Mouse (Mus musculus) embryonic facial prominence, embryonic 11.5 days (tissue): ENCODE measurements around the gene Ankrd44. TPM values are rescaled to one million over a fixed set of nuclear protein-coding genes. Genes with fewer than 3 reads are reported as not detected.

Source experiments
- ATAC-seq: fragments of 200-750 bp; cut with Nextera tagmentation; replicated peaks from 2 replicates; pipeline ENCODE4 v1.8.0; 2017; ENCODE audit warnings: low read depth; ENCODE audit not compliant: insufficient number of reproducible peaks, low FRiP score, low TSS enrichment
- DNase-seq: peaks from one replicate; pipeline ENCODE4 v3.0.0-alpha.2; 2015; ENCODE audit warnings: low spot score
- H3K27ac ChIP-seq: fragments of 300-500 bp; sonication (generic); replicated peaks from 2 replicates; pipeline ENCODE4 v1.5.1; 2014; ENCODE audit warnings: mild to moderate bottlenecking, low read depth, low read length, control low read depth
- H3K27me3 ChIP-seq: fragments of 300-500 bp; sonication (generic); 2 replicates; pipeline ENCODE4 v1.6.1; 2014; ENCODE audit warnings: mild to moderate bottlenecking, low read length, moderate library complexity, mixed read lengths; ENCODE audit not compliant: control insufficient read depth, insufficient read depth
- H3K36me3 ChIP-seq: fragments of 300-500 bp; sonication (generic); replicated peaks from 2 replicates; pipeline ENCODE4 v1.6.1; 2014; ENCODE audit warnings: low read depth, mild to moderate bottlenecking, low read length, moderate library complexity, mixed read lengths; ENCODE audit not compliant: control insufficient read depth, insufficient read depth
- H3K4me1 ChIP-seq: fragments of 300-500 bp; sonication (generic); 2 replicates; pipeline ENCODE4 v1.6.1; 2014; ENCODE audit warnings: low read length, mixed read lengths; ENCODE audit not compliant: control insufficient read depth, insufficient read depth
- H3K4me2 ChIP-seq: fragments of 300-500 bp; sonication (generic); 2 replicates; pipeline ENCODE4 v1.6.1; 2014; ENCODE audit warnings: low read depth, mild to moderate bottlenecking, control low read depth, low read length, moderate library complexity
- H3K4me3 ChIP-seq: fragments of 300-500 bp; sonication (generic); 2 replicates; pipeline ENCODE4 v1.5.1; 2014; ENCODE audit warnings: low read depth, low read length, control low read depth
- H3K9ac ChIP-seq: fragments of 300-500 bp; sonication (generic); replicated peaks from 2 replicates; pipeline ENCODE4 v1.6.1; 2014; ENCODE audit warnings: mild to moderate bottlenecking, control low read depth, low read length
- H3K9me3 ChIP-seq: fragments of 300-500 bp; sonication (generic); replicated peaks from 2 replicates; pipeline ENCODE4 v1.6.1; 2016; ENCODE audit warnings: mild to moderate bottlenecking, low read length, inconsistent platforms, mixed read lengths; ENCODE audit not compliant: control insufficient read depth
- WGBS: fragments of 180-500 bp; shearing (Covaris S2); extraction: QIAGEN DNeasy Blood & Tissue Kit; methylation state at CpG from one replicate; pipeline ENCODE4 v1.1.7; 2014; 5-methylcytosine and 5-hydroxymethylcytosine counted together
- polyA plus RNA-seq: library from polyadenylated mRNA; unstranded; fragments of >200 nt; fragmentation: Nextera tagmentation; extraction: Ambion mirVana; gene quantifications from 2 replicates; pipeline ENCODE4 v1.2.1, GENCODE M21; 2014

Gene Ankrd44
- polyA plus RNA-seq, 1 experiment from 2014 or later: 24.4 TPM

GRCm38 (mm10) chr1:54726555-54726954 lies 199.6 kb downstream of the Ankrd44 start:
- Histone ChIP-seq H3K9me3 (no peaks in the 10 kb centered on the region), H3K36me3 (no peaks in the 10 kb centered on the region), H3K9ac (no peak overlapping the region), H3K27me3 (no peaks in the 10 kb centered on the region), H3K4me3 (no peak overlapping the region), H3K27ac (no peak overlapping the region), H3K4me1 (no peaks in the 10 kb centered on the region), H3K4me2 (no peak overlapping the region)
- WGBS: 72% methylated on average over 2 of the region's 2 CpGs
- ATAC-seq (no peak), DNase-seq (no peak)

DNA sequence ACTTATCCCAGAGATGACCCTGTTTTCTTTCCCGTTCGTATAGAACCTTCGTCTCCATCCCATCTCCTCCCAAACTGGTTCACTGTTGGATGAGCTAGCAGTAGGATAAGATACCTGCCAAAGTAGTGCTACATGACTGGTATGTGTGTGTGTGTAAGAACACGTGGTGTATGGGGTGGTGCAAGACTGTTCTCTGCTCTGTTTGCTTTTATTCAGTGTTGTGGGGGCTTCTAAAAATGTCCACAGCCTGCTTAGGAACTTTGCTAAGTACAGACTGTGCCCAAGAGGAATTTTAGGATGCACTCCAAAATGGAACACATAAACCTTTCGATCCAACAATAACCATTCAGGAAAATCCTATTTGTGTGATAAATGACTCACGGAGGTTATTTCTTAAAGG lies 209.3 kb downstream of the Ankrd44 start:
- no peak for ATAC-seq
- Histone ChIP-seq H3K27me3 (no peaks in the 10 kb centered on the region), H3K27ac (no peak overlapping the region), H3K4me3 (no peak overlapping the region), H3K4me2 (no peak overlapping the region), H3K36me3 (no peaks in the 10 kb centered on the region), H3K9me3 (no peaks in the 10 kb centered on the region), H3K4me1 (no peaks in the 10 kb centered on the region), H3K9ac (no peak overlapping the region)
- WGBS: 94% methylated on average over 6 of the region's 6 CpGs
- no peak for DNase-seq

- Histone ChIP-seq H3K9me3 (no peaks in the 10 kb centered on the region), H3K27ac (no peak overlapping the region), H3K36me3 (no peaks in the 10 kb centered on the region), H3K27me3 (no peaks in the 10 kb centered on the region), H3K4me2 (no peak overlapping the region), H3K4me1 (no peaks in the 10 kb centered on the region), H3K9ac (no peak overlapping the region), H3K4me3 (no peak overlapping the region)
- DNase-seq: peak; percentile 25
- WGBS: 71% methylated on average over 8 of the region's 8 CpGs
- ATAC-seq: no peak
These were observed 211.0 kb downstream of the Ankrd44 start for GRCm38 (mm10) chr1:54715061-54715760.

DNA sequence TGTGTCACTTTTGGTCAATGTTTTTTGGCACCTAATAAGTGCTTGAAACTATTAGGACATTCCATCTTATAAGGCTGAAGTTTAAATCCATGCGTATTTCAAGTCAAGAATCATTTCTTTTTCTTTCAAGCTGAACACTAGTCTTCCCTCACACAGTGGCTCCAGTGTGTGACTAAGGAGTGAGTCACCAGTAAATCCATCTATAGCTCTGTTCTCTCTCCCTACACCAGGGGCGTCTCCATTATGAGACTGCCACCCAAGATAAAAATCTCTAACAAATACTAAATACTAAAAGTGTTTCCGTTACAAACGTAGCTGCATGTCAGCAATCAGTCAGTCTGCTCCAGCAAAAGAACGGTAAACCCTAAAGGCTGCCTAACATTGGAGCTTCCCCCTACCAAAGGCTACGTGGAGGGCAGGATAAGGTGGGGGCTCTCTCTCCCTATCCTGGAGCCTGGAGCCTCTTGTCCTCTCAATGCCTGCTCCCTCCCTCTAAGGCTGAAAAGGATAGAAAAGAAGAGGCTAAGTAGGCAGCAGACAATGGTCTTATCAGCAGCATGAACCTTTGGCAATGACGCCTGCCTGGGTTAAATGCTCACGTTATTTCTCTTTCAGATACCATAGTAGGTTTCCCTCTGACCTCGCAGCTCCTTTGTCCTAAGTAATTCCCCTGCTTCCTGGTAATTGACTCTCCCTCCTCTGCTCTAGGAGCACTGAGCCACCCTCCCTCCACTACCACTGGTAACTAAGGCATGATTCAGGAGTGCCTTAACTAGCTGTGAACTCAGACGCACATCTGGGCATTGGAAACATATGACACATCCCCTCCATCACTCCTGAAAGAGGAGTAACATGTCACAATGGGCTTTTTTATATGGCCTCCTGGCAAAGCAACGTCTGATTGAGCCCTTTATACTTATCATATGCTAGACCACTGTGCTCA lies 212.7 kb downstream of the Ankrd44 start:
- H3K4me3 ChIP-seq: no peak overlapping the region
- H3K36me3 ChIP-seq: no peaks in the 10 kb centered on the region
- DNase-seq: no peak
- ATAC-seq: no peak
- H3K9me3 ChIP-seq: no peaks in the 10 kb centered on the region
- H3K9ac ChIP-seq: no peak overlapping the region
- H3K27me3 ChIP-seq: no peaks in the 10 kb centered on the region
- H3K27ac ChIP-seq: no peak overlapping the region
- WGBS: 57% methylated on average over 11 of the region's 11 CpGs
- H3K4me1 ChIP-seq: no peaks in the 10 kb centered on the region
- no peak overlapping the region for H3K4me2 ChIP-seq

- Histone ChIP-seq H3K36me3 (no peaks in the 10 kb centered on the region), H3K4me3 (no peak overlapping the region), H3K9ac (no peak overlapping the region), H3K27me3 (no peaks in the 10 kb centered on the region), H3K27ac (no peak overlapping the region), H3K4me1 (no peaks in the 10 kb centered on the region), H3K9me3 (no peaks in the 10 kb centered on the region), H3K4me2 (no peak overlapping the region)
- DNase-seq: no peak
- 91% methylated on average over 3 of the region's 3 CpGs for WGBS
- ATAC-seq: no peak
These were observed 214.6 kb downstream of the Ankrd44 start for GRCm38 (mm10) chr1:54711568-54711967.

GRCm38 (mm10) chr1:54710550-54710949 lies 215.6 kb downstream of the Ankrd44 start:
- Histone ChIP-seq H3K4me1 (no peaks in the 10 kb centered on the region), H3K27me3 (no peaks in the 10 kb centered on the region), H3K9me3 (no peaks in the 10 kb centered on the region), H3K4me3 (no peak overlapping the region), H3K4me2 (no peak overlapping the region), H3K9ac (no peak overlapping the region), H3K27ac (no peak overlapping the region), H3K36me3 (no peaks in the 10 kb centered on the region)
- 100% methylated on average over 1 of the region's 1 CpGs for WGBS
- DNase-seq (no peak), ATAC-seq (no peak)

DNA sequence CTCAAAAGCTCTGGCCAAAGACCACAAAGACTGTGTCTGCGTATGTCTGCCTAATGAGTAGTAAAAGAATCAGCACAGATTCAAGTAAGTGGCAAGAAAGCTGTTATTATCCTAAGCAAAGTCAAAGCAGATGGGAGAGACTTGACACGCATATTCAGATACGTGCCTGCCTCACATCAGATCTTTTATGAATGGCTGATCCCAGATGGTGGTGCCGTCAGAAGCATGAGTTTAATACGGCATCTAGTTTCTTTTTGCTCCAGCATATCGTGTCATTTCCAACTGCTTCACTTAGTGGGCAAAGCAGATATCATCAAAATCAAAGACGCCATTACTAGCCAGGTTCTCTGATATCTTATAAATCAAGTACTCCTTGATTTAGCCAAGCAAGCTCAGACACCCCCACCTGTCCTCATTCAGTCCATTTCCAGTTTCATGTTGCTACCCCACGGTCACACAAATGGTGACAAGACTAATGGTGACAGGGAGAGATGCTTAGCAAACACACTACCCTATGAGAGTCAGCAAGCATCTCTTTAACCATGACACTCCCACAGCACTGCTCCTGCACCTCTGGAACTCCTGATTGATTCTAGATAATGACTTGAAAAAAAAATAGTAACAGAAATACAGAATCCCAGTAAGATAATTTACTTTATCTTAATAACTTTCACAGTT lies 218.2 kb downstream of the Ankrd44 start:
- H3K4me1 ChIP-seq: no peaks in the 10 kb centered on the region
- no peak for DNase-seq
- no peak overlapping the region for H3K9ac ChIP-seq
- H3K36me3 ChIP-seq: no peaks in the 10 kb centered on the region
- ATAC-seq: no peak
- no peak overlapping the region for H3K4me3 ChIP-seq
- no peak overlapping the region for H3K27ac ChIP-seq
- no peaks in the 10 kb centered on the region for H3K27me3 ChIP-seq
- H3K4me2 ChIP-seq: no peak overlapping the region
- 74% methylated on average over 8 of the region's 8 CpGs for WGBS
- no peaks in the 10 kb centered on the region for H3K9me3 ChIP-seq
